Mouse (Mus musculus) cerebellum, adult 11 months (tissue): ENCODE measurements at regions not wholly inside any gene's neighbourhood (a gene's known extent, or its start where the extent isn't known, plus 50 kb on each side); places are given as distances from the start of the nearest gene placed in this dataset.
"Not testable (repeated sequence)": the region's sequence is repeated elsewhere in the genome, so short reads cannot be mapped to it uniquely, and the experiment has no call there.

Experiments used
- DNase-seq: peaks from one replicate; pipeline ENCODE4 v3.0.0; 2022

- DNase-seq = no peak
Measured at GRCm38 (mm10) chrX:159072647-159073046, 137.5 kb upstream of the Rps6ka3 start.

- peak; percentile 54 for DNase-seq
Measured at GRCm38 (mm10) chrX:159073533-159073932, 136.6 kb upstream of the Rps6ka3 start.

GRCm38 (mm10) chrX:159080508-159080907 is 129.6 kb upstream of the Rps6ka3 start:
- DNase-seq = no peak

GRCm38 (mm10) chrX:159110651-159111050 is 99.5 kb upstream of the Rps6ka3 start:
- not testable (repeated sequence) for DNase-seq

- no peak for DNase-seq
Measured at GRCm38 (mm10) chrX:159116210-159116609, 93.9 kb upstream of the Rps6ka3 start.

GRCm38 (mm10) chrX:159140554-159140953 is 69.6 kb upstream of the Rps6ka3 start:
- DNase-seq = no peak

GRCm38 (mm10) chrX:159143278-159143677 is 66.8 kb upstream of the Rps6ka3 start:
- no peak for DNase-seq

GRCm38 (mm10) chrX:159144674-159145073 is 65.4 kb upstream of the Rps6ka3 start:
- no peak for DNase-seq

GRCm38 (mm10) chrX:159145212-159145611 is 64.9 kb upstream of the Rps6ka3 start:
- DNase-seq = no peak

GRCm38 (mm10) chrX:159155786-159156185 is 54.3 kb upstream of the Rps6ka3 start:
- no peak for DNase-seq

- DNase-seq = no peak
Measured at GRCm38 (mm10) chrX:159156976-159157375, 53.1 kb upstream of the Rps6ka3 start.

- DNase-seq = no peak
Measured at GRCm38 (mm10) chrX:159159727-159160126, 50.4 kb upstream of the Rps6ka3 start.
